Mouse (Mus musculus): ENCODE measurements at regions not wholly inside any gene's neighbourhood (a gene's known extent, or its start where the extent isn't known, plus 50 kb on each side); places are given as distances from the start of the nearest gene placed in this dataset.

DNA sequence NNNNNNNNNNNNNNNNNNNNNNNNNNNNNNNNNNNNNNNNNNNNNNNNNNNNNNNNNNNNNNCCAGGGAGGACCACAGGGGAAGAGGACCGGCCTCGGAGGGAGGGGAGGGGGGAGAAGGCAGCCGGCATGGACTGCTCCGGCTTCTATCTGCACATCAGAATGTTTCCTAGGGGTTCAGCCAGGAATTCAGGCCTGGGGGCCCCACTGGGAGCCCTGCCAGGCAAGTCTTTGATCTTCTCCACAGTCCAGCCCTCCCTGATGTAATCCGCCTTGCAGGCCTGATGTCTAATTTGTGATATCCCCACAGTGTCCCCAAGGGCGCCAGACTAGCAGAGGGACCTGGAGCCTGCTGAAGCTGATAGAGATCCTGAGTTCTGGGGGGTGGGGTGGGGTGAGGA, 57.1 kb upstream of the Tbx3 start:
- Histone ChIP-seq H3K4me3 (ENCODE audit: insufficient read depth, low read length) (no peak overlapping the region), H3K4me1 (ENCODE audit: control insufficient read depth, insufficient read depth, low read length) (no peaks in the 10 kb centered on the region), H3K27ac (ENCODE audit: insufficient read depth, low read length) (no peak overlapping the region)
- TF ChIP-seq CTCF (IDR thresholded peaks at IDR 0.05; ENCODE audit: extremely low read depth, insufficient read depth, low read length) (no peak), POLR2A (IDR thresholded peaks at IDR 0.05; ENCODE audit: extremely low read depth, insufficient read depth, low read length) (no peak)

DNA sequence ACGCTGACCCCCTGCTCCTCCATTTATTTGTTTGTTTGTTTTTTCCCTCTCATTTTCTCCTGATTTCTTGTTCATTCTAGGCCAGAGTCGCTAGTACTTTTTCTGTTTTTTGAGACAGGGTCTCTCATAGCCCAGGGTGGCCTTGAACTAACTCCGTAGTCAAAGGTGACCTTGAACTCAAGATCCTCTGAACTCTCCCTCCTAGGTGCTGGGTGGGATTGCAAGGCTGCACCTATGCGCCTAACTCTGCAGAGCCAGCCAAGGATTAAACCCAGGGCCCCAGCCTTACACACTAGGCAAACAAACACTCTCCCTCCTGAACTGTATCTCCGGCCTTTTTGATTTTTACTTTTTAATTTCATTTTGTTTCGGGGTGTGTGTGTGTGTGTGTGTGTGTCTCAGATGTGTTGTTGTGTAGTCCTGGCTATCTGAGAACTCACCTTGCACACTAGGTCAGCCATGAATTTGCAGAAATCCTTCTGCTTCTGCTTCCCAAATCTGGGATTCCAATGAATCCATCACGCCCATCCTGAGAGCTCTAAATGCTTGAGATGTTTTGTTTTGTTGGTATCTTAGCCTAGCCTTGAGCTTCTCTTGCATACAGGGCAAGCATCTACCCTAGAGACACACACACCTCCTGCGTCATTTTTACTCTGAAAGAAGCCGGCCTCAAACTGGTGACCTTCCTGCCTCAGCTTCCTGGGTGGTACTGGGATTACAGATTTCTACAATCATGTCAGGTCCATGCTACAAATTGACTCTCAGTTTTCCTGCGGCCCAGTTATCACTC, 56.3 kb upstream of the Tbx3 start:
- Histone ChIP-seq H3K4me1 (ENCODE audit: control insufficient read depth, insufficient read depth, low read length) (no peaks in the 10 kb centered on the region), H3K27ac (ENCODE audit: insufficient read depth, low read length) (no peak overlapping the region), H3K4me3 (ENCODE audit: insufficient read depth, low read length) (no peak overlapping the region)
- TF ChIP-seq POLR2A (IDR thresholded peaks at IDR 0.05; ENCODE audit: extremely low read depth, insufficient read depth, low read length): no peak
- TF ChIP-seq CTCF (IDR thresholded peaks at IDR 0.05; ENCODE audit: extremely low read depth, insufficient read depth, low read length): no peak

DNA sequence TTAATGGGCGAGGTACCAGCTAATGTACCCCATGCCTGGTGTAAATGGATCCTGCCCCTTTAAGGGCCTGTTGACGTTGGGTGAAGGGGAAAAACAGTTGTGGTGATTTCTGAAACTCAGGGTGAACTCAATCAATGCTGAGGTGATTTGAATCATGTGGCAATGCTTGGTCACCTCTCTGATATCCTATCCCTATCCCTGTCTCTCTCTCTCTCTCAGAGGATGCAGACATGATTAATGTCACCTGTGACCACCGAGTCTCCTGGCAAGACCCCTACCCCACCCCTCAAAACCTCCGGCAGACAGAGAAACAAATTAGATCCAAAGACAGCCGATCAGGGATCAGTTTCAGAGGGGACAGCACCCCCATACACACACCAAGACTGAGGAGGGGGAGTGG, 54.8 kb upstream of the Tbx3 start:
- Histone ChIP-seq H3K4me3 (ENCODE audit: insufficient read depth, low read length) (no peak overlapping the region), H3K27ac (ENCODE audit: insufficient read depth, low read length) (no peak overlapping the region), H3K4me1 (ENCODE audit: control insufficient read depth, insufficient read depth, low read length) (no peaks in the 10 kb centered on the region)
- TF ChIP-seq POLR2A (IDR thresholded peaks at IDR 0.05; ENCODE audit: extremely low read depth, insufficient read depth, low read length): no peak
- TF ChIP-seq CTCF (IDR thresholded peaks at IDR 0.05; ENCODE audit: extremely low read depth, insufficient read depth, low read length): no peak

DNA sequence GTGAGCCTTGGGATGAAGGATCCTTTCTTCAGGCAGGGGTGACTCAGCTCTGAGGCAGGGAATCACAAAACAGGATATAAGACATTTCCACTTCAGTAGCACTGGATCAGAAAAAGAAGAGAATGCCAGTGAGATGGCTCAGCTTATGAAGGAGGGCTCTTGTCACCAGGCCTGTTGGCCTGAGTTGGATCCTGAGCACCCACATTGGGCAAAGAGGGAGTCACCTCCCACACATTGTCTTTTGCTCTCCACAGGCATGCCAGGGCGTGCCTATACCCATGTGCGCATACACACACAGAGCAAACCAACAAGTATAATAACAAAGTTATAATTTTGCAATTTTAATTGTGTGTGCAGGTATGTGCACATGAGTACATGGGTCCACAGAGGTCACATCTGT, 52.6 kb upstream of the Tbx3 start:
- no peak overlapping the region for H3K4me3 ChIP-seq (ENCODE audit: insufficient read depth, low read length)
- no peak for TF ChIP-seq CTCF (IDR thresholded peaks at IDR 0.05; ENCODE audit: extremely low read depth, insufficient read depth, low read length)
- no peak for TF ChIP-seq POLR2A (IDR thresholded peaks at IDR 0.05; ENCODE audit: extremely low read depth, insufficient read depth, low read length)
- H3K27ac ChIP-seq (ENCODE audit: insufficient read depth, low read length): no peak overlapping the region
- no peaks in the 10 kb centered on the region for H3K4me1 ChIP-seq (ENCODE audit: control insufficient read depth, insufficient read depth, low read length)

DNA sequence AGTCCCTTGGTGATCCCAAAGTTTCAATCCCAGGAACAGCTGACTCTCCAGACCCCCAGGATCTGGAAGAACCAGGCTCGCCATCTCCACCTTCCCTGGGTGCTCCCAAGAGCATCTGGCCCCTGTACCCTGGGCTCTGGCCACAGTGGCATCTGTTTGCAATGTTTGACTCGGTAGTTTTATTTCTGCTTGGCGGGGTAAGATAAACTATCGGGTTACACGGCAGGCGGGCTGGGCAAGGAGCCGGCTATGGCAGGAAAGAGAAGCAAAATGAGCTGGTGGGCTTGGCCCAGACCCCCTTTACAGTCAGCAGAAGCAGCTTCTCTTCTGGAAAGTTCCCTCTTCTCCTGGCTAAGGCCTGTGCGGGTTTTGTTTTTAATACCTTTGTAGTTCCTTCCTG, 50.6 kb upstream of the Tbx3 start:
- TF ChIP-seq CTCF (IDR thresholded peaks at IDR 0.05; ENCODE audit: extremely low read depth, insufficient read depth, low read length) (no peak), POLR2A (IDR thresholded peaks at IDR 0.05; ENCODE audit: extremely low read depth, insufficient read depth, low read length) (no peak)
- no peaks in the 10 kb centered on the region for H3K4me1 ChIP-seq (ENCODE audit: control insufficient read depth, insufficient read depth, low read length)
- no peak overlapping the region for H3K4me3 ChIP-seq (ENCODE audit: insufficient read depth, low read length)
- no peak overlapping the region for H3K27ac ChIP-seq (ENCODE audit: insufficient read depth, low read length)
